Mouse (Mus musculus) hindbrain, embryonic 16.5 days (tissue): ENCODE results near the gene Dnajc9. TPM values are rescaled to one million over a fixed set of nuclear protein-coding genes. Genes with fewer than 3 reads are reported as not detected.

Experiments used
- ATAC-seq: fragments of 200-750 bp; cut with Nextera tagmentation; 2 replicates; pipeline ENCODE4 v1.8.0; 2017; ENCODE audit warnings: moderate TSS enrichment, moderate library complexity
- H3K27ac ChIP-seq: fragments of 300-500 bp; sonication (generic); 2 replicates; pipeline ENCODE4 v1.5.1; 2014; ENCODE audit warnings: low read depth, mild to moderate bottlenecking, control low read depth, low read length, moderate library complexity
- H3K27me3 ChIP-seq: fragments of 300-500 bp; sonication (generic); replicated peaks from 2 replicates; pipeline ENCODE4 v1.6.1; 2014; ENCODE audit warnings: low read length; ENCODE audit not compliant: control insufficient read depth, insufficient read depth
- H3K36me3 ChIP-seq: fragments of 300-500 bp; sonication (generic); 2 replicates; pipeline ENCODE4 v1.6.1; 2014; ENCODE audit warnings: mild to moderate bottlenecking, low read length, moderate library complexity, mixed read lengths; ENCODE audit not compliant: control insufficient read depth, insufficient read depth
- H3K4me1 ChIP-seq: fragments of 300-500 bp; sonication (generic); 2 replicates; pipeline ENCODE4 v1.6.1; 2014; ENCODE audit warnings: low read depth, low read length; ENCODE audit not compliant: control insufficient read depth, insufficient read depth
- H3K4me2 ChIP-seq: fragments of 300-500 bp; sonication (generic); 2 replicates; pipeline ENCODE4 v1.6.1; 2014; ENCODE audit warnings: mild to moderate bottlenecking, low read length, control low read depth, moderate library complexity
- H3K4me3 ChIP-seq: fragments of 300-500 bp; sonication (generic); 2 replicates; pipeline ENCODE4 v1.5.1; 2014; ENCODE audit warnings: mild to moderate bottlenecking, low read length, control low read depth, moderate library complexity
- H3K9ac ChIP-seq: fragments of 300-500 bp; sonication (generic); 2 replicates; pipeline ENCODE4 v1.6.1; 2014; ENCODE audit warnings: low read depth, mild to moderate bottlenecking, control low read depth, low read length, moderate library complexity
- H3K9me3 ChIP-seq: fragments of 300-500 bp; sonication (generic); 2 replicates; pipeline ENCODE4 v1.6.1; 2014; ENCODE audit warnings: mild to moderate bottlenecking, low read length, moderate library complexity; ENCODE audit not compliant: control insufficient read depth
- WGBS: fragments of 180-500 bp; shearing (Covaris S2); extraction: QIAGEN DNeasy Blood & Tissue Kit; methylation state at CpG from one replicate; pipeline ENCODE4 v1.1.7; 2014; 5-methylcytosine and 5-hydroxymethylcytosine counted together
- polyA plus RNA-seq: library from polyadenylated mRNA; unstranded; fragments of >200 nt; fragmentation: Nextera tagmentation; extraction: Ambion mirVana; gene quantifications from 2 replicates; pipeline ENCODE4 v1.2.1, GENCODE M21; 2015

Dnajc9 gene
- 129 and 131 TPM in 2 replicates for polyA plus RNA-seq

GRCm38 (mm10) chr14:20388441-20389129, at the start of gene Dnajc9:
Dnajc9 (minus strand) TSS chr14:20388910.
- Histone ChIP-seq H3K9ac (peak within 1 kb of the TSS; percentile 82), H3K4me2 (peak within 1 kb of the TSS; percentile 91), H3K27ac (peak within 1 kb of the TSS; percentile 87), H3K27me3 (no peaks in the 10 kb centered on the region), H3K36me3 (peaks cover 18% of the 10 kb centered on the region), H3K9me3 (no peaks in the 10 kb centered on the region), H3K4me3 (peak within 1 kb of the TSS; percentile 91), H3K4me1 (peaks cover 32% of the 10 kb centered on the region)
- peak; percentile 73 for ATAC-seq
- WGBS = under 1% methylated on average over 49 of the region's 59 CpGs

GRCm38 (mm10) chr14:20436976-20437375, 48.3 kb upstream of the Dnajc9 start:
- Histone ChIP-seq H3K4me1 (no peaks in the 10 kb centered on the region), H3K4me2 (no peak overlapping the region), H3K27ac (no peak overlapping the region), H3K36me3 (no peaks in the 10 kb centered on the region), H3K9me3 (no peaks in the 10 kb centered on the region), H3K27me3 (no peaks in the 10 kb centered on the region), H3K9ac (no peak overlapping the region), H3K4me3 (no peak overlapping the region)
- 79% methylated on average over 6 of the region's 6 CpGs for WGBS
- no peak for ATAC-seq

- no peaks in the 10 kb centered on the region for H3K9me3 ChIP-seq
- no peak overlapping the region for H3K27ac ChIP-seq
- no peak for ATAC-seq
- no peaks in the 10 kb centered on the region for H3K27me3 ChIP-seq
- H3K9ac ChIP-seq = no peak overlapping the region
- WGBS = 93% methylated on average over 4 of the region's 4 CpGs
- H3K4me2 ChIP-seq = no peak overlapping the region
- H3K4me1 ChIP-seq = no peaks in the 10 kb centered on the region
- H3K4me3 ChIP-seq = no peak overlapping the region
- no peaks in the 10 kb centered on the region for H3K36me3 ChIP-seq
These were observed 43.7 kb upstream of the Dnajc9 start for GRCm38 (mm10) chr14:20432420-20432819.

GRCm38 (mm10) chr14:20431726-20432125, 43.0 kb upstream of the Dnajc9 start:
- Histone ChIP-seq H3K27me3 (no peaks in the 10 kb centered on the region), H3K9me3 (no peaks in the 10 kb centered on the region), H3K36me3 (no peaks in the 10 kb centered on the region), H3K27ac (no peak overlapping the region), H3K4me2 (no peak overlapping the region), H3K9ac (no peak overlapping the region), H3K4me1 (no peaks in the 10 kb centered on the region), H3K4me3 (no peak overlapping the region)
- ATAC-seq = no peak
- WGBS = 86% methylated on average over 6 of the region's 6 CpGs

GRCm38 (mm10) chr14:20429833-20430232, 41.1 kb upstream of the Dnajc9 start:
- WGBS = 55% methylated on average over 1 of the region's 1 CpGs
- no peaks in the 10 kb centered on the region for H3K4me1 ChIP-seq
- H3K27ac ChIP-seq = no peak overlapping the region
- no peaks in the 10 kb centered on the region for H3K9me3 ChIP-seq
- no peaks in the 10 kb centered on the region for H3K36me3 ChIP-seq
- no peak overlapping the region for H3K4me2 ChIP-seq
- ATAC-seq = no peak
- H3K4me3 ChIP-seq = no peak overlapping the region
- H3K9ac ChIP-seq = no peak overlapping the region
- H3K27me3 ChIP-seq = no peaks in the 10 kb centered on the region

- 20% methylated on average over 1 of the region's 1 CpGs for WGBS
- Histone ChIP-seq H3K9ac (no peak overlapping the region), H3K4me2 (no peak overlapping the region), H3K4me1 (no peaks in the 10 kb centered on the region), H3K27ac (no peak overlapping the region), H3K9me3 (no peaks in the 10 kb centered on the region), H3K27me3 (no peaks in the 10 kb centered on the region), H3K36me3 (no peaks in the 10 kb centered on the region), H3K4me3 (no peak overlapping the region)
- ATAC-seq = no peak
These were observed 39.9 kb upstream of the Dnajc9 start for GRCm38 (mm10) chr14:20428593-20428992.

- no peaks in the 10 kb centered on the region for H3K27me3 ChIP-seq
- no peak overlapping the region for H3K9ac ChIP-seq
- no peak for ATAC-seq
- no peak overlapping the region for H3K27ac ChIP-seq
- no peaks in the 10 kb centered on the region for H3K9me3 ChIP-seq
- no peak overlapping the region for H3K4me2 ChIP-seq
- no peak overlapping the region for H3K4me3 ChIP-seq
- H3K36me3 ChIP-seq = no peaks in the 10 kb centered on the region
- WGBS = 91% methylated on average over 6 of the region's 6 CpGs
- H3K4me1 ChIP-seq = no peaks in the 10 kb centered on the region
These were observed 34.3 kb upstream of the Dnajc9 start for GRCm38 (mm10) chr14:20423046-20423445.

GRCm38 (mm10) chr14:20422257-20422656, 33.5 kb upstream of the Dnajc9 start:
- WGBS = 72% methylated on average over 7 of the region's 7 CpGs
- no peaks in the 10 kb centered on the region for H3K4me1 ChIP-seq
- H3K36me3 ChIP-seq = no peaks in the 10 kb centered on the region
- ATAC-seq = no peak
- no peak overlapping the region for H3K9ac ChIP-seq
- no peak overlapping the region for H3K27ac ChIP-seq
- no peak overlapping the region for H3K4me2 ChIP-seq
- H3K9me3 ChIP-seq = no peaks in the 10 kb centered on the region
- no peak overlapping the region for H3K4me3 ChIP-seq
- no peaks in the 10 kb centered on the region for H3K27me3 ChIP-seq

- H3K4me2 ChIP-seq = no peak overlapping the region
- H3K36me3 ChIP-seq = no peaks in the 10 kb centered on the region
- no peak for ATAC-seq
- H3K4me1 ChIP-seq = no peaks in the 10 kb centered on the region
- H3K27ac ChIP-seq = no peak overlapping the region
- 65% methylated on average over 1 of the region's 1 CpGs for WGBS
- no peak overlapping the region for H3K9ac ChIP-seq
- H3K27me3 ChIP-seq = no peaks in the 10 kb centered on the region
- H3K9me3 ChIP-seq = no peaks in the 10 kb centered on the region
- no peak overlapping the region for H3K4me3 ChIP-seq
These were observed 11.4 kb upstream of the Dnajc9 start for GRCm38 (mm10) chr14:20400071-20400470.
